Mouse (Mus musculus): ENCODE results near the gene Kirrel3.

The Kirrel3 gene

DNA sequence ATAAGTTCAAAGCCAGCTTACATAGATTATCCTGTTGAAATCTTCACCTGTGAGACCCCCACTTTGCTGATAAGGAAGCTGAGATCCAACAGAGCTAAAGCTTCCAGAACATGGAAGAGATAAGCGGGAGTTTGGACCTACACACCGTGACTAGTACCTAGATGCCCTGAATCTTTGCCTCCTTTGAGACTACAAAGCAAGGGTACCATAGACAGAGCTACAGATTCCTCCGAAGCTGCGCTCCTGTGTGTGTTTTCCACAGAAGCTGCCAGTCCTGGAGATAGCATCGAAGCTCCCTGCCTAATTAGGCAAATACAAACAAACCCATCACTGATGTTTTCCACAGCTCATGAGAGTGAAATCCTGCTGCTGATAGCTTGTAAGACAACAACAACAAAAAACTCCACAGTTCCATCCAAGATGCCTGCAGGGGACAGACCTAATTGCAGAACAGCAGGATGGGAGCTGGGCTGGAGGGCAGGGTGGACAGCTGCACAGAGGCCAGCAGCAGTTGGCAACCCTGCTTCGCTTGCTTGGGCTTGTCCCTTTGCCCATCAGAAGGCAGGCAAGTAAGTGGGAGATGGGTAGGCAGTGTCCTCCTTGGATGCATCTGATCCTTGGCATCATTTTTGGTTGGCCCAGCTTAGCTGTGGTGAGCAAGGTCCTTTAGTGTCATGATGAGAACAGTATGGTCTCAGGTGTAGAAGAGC is 456.6 kb downstream of the Kirrel3 start:
- no peak for DNase-seq (ENCODE audit: low spot score in 2 of 2)

DNA sequence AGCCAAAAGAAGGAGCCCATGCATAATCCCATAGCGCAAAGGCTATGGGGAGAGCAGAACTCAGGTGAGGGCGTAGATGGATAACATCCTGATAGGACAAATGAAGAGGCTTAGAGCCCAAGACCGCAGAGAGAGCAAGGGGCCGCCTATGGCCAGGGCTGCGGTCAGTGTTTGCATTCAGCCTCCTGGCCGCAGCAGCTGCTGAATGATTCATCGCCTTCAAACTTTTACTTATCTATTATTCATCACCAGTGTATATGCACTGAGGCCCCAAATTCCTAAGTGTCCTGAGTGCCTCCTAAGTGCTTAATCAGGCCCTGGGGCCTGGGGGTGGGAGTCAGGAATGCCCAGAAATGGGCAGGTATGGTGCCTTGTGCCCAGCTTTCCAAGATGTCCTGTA is 457.3 kb downstream of the Kirrel3 start:
- no peak for DNase-seq (ENCODE audit: low spot score in 2 of 2)

DNA sequence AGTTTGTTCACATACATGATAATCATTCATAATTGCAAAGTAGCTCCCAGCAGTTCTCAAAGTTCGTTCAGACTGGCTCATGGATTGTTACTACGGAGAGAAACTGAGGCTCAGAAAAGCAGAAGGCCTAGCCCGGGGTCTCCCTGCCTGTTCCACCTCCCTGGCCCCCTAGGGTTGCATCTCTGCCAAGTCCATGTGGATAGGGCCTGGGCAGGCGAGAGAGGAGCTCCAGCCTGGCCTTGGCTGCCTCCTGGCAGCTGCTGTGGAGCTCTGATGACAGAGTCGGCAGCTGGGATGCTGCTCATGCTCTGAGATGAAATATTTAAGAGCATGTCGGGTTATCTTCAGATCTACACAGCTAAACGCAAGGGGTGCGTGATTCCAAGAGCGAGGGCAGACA is 459.6 kb downstream of the Kirrel3 start:
- DNase-seq (ENCODE audit: low spot score in 2 of 2): no peak

DNA sequence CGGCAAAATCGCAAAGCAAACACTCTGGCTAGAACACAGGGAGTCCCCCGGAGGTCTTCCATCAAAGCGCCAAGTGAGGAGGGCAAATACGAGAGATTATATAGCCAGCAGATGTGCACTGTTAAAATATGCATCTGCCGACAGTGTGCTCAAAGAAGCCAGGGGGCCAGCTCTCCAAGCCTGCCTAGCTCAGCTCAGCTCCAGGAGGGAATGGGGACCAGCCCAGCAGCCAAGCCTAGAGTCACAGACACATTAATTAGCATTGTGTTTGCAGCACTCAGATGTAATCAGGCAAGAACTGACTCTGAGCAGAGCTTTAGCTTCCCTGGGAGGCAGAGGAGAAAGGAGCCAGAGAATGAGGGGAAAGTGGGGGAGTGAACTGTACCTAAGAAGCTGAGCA is 461.6 kb downstream of the Kirrel3 start:
- DNase-seq (ENCODE audit: low spot score in 2 of 2): no peak

DNA sequence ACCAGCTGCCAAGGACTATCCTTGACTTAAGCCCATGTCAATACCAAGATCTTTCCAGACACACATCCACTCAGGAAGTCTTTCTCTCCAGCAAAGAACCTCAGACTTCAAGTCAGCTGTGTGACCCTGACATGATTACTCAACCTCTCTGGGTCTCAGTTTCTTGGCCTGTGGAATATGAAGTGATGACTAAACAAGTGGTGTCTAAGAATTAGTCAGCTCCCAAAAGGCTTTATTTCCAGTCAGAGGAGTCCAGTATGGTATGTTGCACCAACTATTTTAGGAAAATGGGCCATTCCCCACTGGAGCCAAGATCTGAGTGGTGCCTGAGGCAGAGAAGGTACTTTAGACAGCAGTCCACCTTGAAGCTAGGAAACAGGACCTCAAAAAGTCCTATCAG is 462.0 kb downstream of the Kirrel3 start:
- no peak for DNase-seq (ENCODE audit: low spot score in 2 of 2)

DNA sequence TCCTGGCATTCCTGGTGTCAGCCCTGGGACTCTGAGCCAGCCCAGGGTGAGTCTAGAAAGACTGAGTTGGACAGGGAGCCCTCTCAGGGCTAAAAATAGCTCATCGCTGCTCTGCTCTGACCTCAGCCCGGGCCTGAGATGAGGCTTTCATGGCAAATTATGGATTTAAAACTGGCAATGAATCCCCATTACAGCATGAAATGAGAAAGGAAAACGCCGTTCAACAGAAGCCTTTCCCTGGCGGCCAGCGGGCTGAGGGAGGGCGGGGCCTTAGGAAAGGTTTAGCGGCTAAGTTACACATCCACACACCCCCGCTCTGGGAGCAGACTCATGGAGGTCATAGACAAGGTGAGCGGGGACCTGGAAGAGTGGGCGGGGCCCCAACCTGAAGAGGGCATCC is 467.7 kb downstream of the Kirrel3 start:
- DNase-seq (ENCODE audit: low spot score in 2 of 2): no peak

DNA sequence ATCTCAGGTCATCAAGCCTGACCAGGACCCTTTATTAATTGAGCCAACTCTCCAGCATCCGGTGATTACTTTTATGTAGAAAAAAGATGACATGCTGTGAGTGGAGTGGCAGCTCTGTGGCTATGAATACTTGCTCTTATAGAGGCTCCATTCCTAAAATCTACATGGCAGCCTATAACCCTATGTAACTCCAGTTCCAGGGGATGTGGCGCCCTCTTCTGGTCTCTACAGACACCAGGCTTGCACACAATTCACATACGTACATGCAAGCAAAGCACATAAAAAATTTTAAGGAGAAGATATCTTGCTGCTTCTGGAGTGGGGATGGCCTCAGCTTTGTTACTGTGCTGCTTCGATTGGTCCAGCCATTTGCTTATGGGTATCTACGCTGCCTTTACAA is 468.5 kb downstream of the Kirrel3 start:
- no peak for DNase-seq (ENCODE audit: low spot score in 2 of 2)

DNA sequence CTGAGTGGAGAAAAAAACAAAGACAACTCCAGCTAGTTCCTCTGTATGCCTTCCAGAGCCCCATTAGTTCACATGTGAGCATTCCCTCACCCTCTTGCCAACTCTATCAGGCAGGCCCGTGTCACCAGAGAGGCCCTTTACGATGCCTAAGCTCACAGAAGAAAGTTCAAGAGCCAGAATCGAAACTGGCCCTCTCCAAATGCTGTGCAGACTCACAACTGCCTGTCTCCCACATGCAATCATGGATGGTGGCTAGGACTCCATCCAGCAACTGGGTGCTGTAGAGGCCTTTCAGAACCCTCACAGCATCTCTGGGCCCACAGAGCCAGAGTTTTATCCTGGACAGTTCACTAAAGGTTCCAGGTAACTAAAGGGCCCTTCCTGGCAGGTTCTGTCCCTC is 470.8 kb downstream of the Kirrel3 start:
- no peak for DNase-seq (ENCODE audit: low spot score in 2 of 2)

DNA sequence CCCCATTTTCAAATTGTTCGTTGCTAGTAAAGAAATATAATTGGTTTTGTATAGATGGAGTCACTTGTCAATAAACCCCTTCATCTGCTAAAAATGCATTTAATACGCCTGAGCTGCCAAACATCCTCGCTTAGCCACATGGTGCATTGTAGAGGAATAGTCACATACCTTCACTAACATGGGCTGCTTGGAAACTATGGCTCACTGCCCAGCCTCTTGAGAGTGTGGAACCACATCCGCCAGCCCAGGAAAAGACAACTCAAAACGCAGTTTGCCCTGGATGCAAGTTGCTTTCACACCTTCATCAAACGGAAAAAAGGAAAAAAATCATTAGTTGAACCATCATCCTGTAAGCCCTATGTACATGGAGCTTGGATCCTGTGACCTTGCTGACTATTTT is 472.0 kb downstream of the Kirrel3 start:
- DNase-seq (ENCODE audit: low spot score in 2 of 2): no peak

DNA sequence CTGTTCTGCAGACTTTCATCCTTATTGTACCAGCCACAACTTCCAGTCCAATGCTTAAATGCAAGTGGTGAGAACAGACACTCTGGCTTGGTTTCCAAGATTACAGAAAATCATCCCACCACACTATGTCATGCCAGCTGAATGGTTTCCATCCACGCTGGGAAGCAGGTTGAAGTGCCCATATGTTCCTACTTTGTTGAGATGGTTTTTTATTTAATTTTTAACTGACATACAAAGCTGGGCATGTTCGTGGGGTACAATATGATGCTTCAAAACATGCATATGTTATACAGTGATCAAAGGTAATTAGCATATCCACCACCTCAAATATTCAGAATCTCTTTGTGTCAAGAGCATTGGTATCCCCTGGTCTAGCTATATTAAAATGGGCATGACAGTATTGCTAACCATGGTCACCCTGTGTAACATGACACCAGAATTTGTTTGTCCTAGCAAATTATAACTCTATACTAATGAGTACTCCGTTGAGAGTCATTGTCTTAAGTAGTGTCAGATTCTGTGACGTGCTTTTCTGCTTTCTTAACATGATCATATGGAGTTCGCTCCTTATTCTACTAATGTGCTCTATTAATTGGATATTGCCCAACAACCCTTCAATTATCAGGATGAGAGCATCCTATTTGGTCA is 472.6 kb downstream of the Kirrel3 start:
- DNase-seq (ENCODE audit: low spot score in 2 of 2): no peak

DNA sequence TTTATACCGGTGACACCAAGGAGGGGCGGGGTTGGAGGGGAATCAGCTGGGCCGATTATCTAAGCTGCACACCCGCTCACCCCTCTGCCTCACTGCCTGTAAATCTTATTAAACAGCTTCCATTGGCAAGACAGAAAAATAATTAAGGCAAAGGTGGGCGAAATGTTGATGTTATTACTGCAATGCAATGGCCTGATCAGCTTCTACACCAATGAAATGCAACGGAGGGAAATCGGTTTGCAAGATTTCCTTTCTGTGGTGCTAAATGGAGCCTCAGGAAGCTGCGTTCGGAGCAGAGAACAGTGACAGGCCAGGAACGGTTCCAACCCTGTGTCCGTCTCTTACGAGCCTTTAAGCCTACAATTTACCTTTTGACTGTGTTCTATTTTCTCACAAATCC is 475.0 kb downstream of the Kirrel3 start:
- DNase-seq (ENCODE audit: low spot score in 2 of 2): no peak

DNA sequence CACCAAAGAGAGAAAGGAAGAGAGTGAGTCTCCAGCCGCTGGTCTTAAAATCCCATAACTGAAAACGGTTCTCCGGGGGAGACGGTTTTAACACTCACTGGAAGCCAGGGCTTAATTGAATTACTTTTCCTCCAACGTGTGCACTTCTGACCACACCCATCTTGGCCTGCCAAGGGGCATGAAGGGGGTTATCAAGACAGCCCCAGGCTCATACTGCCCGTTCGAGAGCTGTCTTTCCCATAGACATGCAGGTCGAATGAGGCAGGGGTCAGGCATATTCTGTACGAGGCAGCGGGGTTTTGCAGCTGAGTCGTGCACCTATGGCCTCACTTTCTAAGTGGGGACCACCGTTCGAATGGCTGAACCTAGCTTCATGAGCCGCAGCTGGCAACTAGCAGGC is 475.5 kb downstream of the Kirrel3 start:
- DNase-seq (ENCODE audit: low spot score in 2 of 2): no peak

DNA sequence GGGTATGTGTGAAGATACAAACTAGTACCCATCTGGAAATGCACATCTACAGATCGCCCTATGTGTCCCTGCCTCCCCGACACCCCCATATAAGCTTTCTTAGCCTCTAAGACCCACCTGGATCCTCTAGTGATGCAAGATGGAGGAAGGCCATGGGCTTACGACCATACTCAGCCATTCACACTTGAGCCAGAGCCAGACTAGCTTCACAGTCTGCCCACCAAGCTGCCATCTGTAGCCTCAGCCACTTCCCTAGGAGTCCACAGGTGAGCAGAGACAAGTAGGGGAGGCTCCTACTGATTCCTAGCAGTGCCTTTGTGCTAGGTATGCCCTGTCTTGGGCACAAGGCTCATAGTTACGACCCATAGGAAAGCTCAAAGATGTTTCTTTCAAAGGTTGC is 476.6 kb downstream of the Kirrel3 start:
- DNase-seq (ENCODE audit: low spot score in 2 of 2): no peak

DNA sequence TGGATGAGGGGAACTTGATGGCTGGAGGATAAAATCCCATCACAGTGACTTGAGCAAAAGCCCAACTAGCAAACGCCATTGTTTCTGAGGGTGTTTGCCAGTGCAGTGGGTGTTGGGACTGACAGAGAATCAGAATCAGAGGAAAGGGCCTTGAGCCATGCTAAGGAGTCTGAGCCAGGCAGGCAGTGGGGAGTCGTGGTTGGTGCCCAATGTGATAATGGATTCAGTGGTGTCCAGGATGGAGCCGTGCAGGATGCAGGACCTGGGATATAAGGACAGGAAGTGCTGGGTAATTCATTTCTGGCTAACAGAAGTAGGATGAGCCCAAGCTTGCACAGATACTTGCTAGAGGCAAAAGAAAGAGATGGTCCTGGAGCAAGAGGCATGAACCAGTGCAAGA is 477.9 kb downstream of the Kirrel3 start:
- DNase-seq (ENCODE audit: low spot score in 2 of 2): no peak

DNA sequence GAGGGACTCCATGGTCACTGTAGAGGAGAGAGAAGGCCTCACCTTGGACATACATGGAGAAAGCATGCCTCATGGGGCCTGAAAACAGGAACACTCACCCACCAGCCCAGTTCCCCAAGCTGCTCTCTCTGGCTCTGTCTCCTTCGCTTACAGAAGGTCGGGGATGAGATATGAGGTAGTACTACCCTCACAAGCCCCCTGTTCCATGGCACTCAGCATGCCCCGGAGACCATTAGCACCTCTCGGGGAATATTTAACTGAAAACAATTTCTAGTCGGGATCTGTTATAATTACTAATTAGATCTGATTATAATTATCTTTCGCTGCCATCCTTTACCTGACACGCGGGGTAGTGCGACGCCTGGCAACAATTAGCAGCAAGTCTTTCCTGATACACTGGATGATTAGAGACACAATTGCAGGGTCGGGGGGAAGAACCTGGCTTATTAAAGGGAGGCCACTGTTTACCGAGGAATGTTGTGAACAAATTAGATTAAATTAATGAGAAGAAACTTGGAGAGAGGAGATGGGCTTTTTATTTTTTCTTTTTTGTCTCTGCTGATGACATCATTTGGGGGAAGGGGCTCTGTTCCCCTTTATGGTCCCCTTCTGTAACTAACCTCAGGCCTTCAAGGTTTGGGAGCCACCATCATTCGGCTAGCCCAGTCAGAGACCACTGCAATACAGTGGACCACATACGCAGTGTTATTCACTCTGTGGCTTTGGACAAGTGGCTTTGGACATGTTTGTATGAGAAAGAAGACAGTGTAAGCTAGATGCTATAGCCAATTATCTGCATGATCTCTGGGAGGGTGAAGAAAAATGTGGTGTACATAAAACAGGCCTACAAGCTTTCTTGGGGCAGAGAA is 478.7 kb downstream of the Kirrel3 start:
- no peak for DNase-seq (ENCODE audit: low spot score in 2 of 2)

DNA sequence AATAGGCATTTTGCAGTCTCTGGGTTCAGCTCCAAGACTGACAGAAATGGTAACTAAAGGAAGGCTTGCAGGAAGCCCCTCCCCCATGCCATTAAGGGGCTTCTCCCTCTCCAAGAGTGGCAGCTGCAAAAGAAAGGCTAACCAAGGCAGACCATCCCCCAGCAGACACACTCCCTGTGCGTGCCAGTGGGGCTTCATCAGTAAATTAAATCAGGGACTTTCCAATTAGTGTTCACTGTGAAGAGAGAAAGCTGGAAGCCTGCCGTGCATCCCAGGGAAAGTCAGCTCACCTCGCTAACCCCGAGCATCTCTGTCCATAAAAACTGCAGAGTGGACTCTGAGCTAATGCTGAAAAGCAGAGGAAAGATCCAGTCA is 479.3 kb downstream of the Kirrel3 start:
- no peak for DNase-seq (ENCODE audit: low spot score in 2 of 2)

DNA sequence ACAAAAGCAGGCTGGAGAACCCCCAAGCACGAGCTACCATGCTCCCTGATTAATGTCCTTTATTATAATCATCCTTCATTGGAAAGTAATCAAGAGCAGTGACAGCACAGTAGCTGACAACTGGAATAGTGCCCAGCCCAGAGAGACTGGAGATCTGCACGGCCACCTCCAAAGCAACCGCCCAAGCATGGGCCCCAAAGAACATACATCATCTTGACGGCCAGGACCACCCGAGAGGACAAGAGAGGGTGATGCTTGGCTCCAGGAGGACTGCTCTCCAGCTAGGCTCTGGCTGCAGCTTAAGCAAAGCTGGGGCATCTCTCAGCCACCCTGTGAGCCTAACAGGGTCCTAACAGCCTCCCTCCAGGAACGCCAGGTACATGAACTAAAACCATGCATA is 482.1 kb downstream of the Kirrel3 start:
- DNase-seq (ENCODE audit: low spot score in 2 of 2): no peak

DNA sequence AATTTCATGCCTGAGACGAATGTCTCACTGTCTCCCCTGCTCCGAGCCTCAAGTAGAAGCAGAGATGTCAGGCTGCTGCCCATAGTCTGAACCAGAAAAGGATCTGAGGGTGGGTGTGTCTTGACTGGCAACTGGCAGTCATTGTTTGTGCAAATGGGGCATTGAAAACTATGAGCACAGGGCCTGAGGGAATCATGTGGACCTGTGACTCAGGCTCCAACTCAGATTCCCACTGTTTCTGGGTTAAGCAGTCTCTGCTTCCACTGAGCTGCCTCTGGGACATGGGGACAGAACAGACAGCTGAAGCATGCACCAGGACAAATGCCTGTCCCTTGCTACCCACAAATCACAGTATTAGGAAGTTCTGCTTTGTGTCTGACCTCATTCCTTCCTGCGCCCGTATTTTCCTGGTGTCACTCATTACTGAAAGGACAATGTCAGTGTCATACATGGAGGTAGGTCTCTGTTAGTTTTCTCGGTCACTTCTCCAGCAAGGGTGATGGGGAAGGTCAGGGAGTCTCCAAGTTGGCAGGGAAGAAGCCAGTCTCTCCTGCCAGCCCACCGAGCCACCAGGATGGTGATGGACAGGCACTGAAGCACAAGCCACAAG is 484.3 kb downstream of the Kirrel3 start:
- DNase-seq (ENCODE audit: low spot score in 2 of 2): no peak

DNA sequence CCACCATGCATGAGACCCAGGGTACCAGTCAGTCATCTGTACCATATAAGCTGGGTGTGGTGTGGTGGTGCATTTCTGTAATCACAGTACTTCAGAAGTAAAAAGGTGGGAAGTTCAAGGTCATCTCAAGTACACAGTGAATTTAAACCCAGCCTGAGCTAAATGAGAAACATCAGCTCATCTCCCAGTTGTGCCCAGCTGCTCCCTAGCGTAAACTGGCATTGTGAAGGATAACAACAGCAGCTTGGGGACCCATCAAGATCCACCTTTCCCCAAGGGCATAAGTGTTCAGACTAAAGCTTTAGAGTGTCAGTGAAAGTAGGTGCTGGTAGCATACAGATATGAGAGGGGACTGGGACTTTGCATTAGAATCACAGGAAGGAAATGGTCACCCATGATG is 488.6 kb downstream of the Kirrel3 start:
- no peak for DNase-seq (ENCODE audit: low spot score in 2 of 2)

DNA sequence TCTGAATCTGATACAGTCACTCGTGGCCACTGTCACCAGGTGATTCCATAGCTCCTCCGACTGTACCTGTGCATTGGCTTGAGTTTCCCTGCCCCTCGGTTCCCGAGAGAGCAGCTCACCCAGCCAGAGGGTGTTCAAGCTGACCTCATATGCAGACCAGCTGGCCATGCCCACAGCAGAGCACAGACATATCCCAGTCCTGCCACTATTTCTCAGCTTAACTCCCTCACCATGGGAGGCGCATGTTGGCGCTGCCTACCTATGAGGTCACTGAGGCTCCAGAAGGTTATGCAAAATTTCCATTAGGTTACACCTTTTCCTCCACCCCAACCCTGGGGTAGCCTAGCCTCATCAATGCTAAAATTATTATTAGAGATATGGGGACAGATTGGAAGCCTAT is 489.6 kb downstream of the Kirrel3 start:
- no peak for DNase-seq (ENCODE audit: low spot score in 2 of 2)

DNA sequence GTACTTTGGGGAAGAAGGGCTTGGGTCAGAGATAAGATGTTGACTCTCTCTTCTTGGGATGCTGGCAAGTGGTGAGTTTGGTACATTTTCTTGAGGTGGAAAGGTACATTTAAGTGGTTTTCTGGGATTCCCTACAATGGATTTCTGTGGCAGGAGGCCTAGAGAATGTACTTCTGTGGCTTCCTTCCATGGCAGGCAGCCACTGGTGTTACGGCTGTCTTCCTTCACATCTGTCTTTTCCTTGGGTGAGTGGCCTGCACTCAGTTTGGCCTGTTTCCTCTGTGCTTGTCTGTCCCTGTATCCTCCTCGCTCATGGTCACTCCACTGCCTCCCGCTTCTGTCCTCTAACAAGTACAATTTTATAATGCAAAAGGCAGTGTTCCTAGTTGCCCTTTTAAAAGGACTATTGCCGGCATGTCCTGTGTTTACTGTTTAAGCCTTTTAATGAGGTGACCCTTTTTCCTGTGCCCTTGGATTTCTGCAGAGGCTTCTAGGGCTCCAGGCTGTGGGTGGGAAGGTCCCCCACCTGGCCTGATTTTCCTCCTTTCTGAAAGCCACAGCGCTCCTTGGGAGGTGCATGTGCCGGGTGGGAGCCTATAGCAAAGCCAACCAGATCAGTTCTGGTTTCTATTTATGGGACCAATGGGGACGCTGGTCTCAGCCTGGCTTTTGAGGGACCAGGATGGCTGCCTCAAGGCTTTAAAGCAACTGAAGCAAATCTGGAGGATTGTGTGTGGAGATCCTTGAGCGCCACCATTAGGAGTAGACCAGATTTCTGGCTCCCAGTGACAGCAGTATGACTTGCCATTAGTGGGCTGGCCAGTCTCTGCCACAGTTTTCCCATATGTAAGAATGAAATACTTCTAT is 491.1 kb downstream of the Kirrel3 start:
- no peak for DNase-seq (ENCODE audit: low spot score in 2 of 2)

DNA sequence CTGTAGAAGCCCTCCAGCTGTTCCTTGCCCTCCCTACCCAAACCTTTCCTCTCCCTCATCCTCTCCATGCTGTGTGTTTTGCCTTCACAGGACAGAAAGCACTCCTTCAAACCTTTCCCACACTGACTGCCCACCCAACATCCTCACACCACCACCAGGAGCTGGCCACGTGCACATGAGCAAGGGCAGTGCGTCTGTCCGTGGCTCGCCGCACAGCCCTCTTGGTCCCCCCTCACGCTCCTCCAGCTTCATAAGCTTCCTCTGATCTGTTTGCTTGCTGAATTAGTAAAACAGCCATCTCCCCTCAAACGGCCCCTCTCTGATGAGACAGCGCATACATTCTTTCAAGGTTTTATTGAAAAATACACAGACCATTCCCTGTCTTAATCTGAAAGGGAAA is 492.0 kb downstream of the Kirrel3 start:
- DNase-seq (ENCODE audit: low spot score in 2 of 2): no peak
